Comparison of ENCODE assay signal across 18 mouse cellular contexts in genomic region chr3:136549471-136549870, GRCm38 (mm10).
"Had no signal": no experiment of that assay in that cellular context is flagged by ENCODE, and none has a peak within 500 bp of the region (broad histone marks: within the 10 kb centered on the region; RNA-seq: fewer than 3 reads in every experiment).

No protein-coding gene starts in this region.

- H3K36me3 ChIP-seq: limb, embryonic 10.5 days; limb, embryonic 13.5 days; midbrain, embryonic 12.5 days; midbrain, embryonic 15.5 days; neural tube, embryonic 12.5 days; neural tube, embryonic 15.5 days had no signal

- H3K27me3 ChIP-seq: limb, embryonic 13.5 days; midbrain, embryonic 12.5 days; midbrain, embryonic 15.5 days; neural tube, embryonic 12.5 days; neural tube, embryonic 15.5 days had no signal

- DNase-seq: layer of hippocampus, adult 9-11 months; liver; liver, postnatal 0 days; lung, embryonic 14.5 days; thymus, adult 18-20 months; thymus, postnatal 36 days had no signal

- H3K27ac ChIP-seq: layer of hippocampus, adult 2 months; limb, embryonic 10.5 days; limb, embryonic 13.5 days; liver, embryonic 14.5 days; macrophage; midbrain, embryonic 12.5 days; midbrain, embryonic 15.5 days; neural tube, embryonic 12.5 days; neural tube, embryonic 15.5 days had no signal

- H3K4me1 ChIP-seq: limb, embryonic 13.5 days; midbrain, embryonic 12.5 days; midbrain, embryonic 15.5 days; neural tube, embryonic 12.5 days; neural tube, embryonic 15.5 days had no signal

- H3K9me3 ChIP-seq: limb, embryonic 10.5 days; limb, embryonic 13.5 days; midbrain, embryonic 12.5 days; midbrain, embryonic 15.5 days; neural tube, embryonic 12.5 days; neural tube, embryonic 15.5 days had no signal

- ATAC-seq: inflammation-experienced regulatory T-cells, adult 6 months; intestine, embryonic 16.5 days; liver, postnatal 0 days; lung, postnatal 0 days; midbrain, embryonic 15.5 days had no signal

- H3K9ac ChIP-seq: limb, embryonic 13.5 days; liver, embryonic 14.5 days; liver, postnatal 0 days; lung, embryonic 14.5 days; midbrain, embryonic 12.5 days; midbrain, embryonic 15.5 days; neural tube, embryonic 12.5 days; neural tube, embryonic 15.5 days had no signal

- H3K4me3 ChIP-seq: layer of hippocampus, adult 2 months; limb, embryonic 10.5 days; limb, embryonic 13.5 days; midbrain, embryonic 12.5 days; midbrain, embryonic 15.5 days; neural tube, embryonic 12.5 days; neural tube, embryonic 15.5 days had no signal

- H3K4me2 ChIP-seq: limb, embryonic 13.5 days; lung, embryonic 14.5 days; midbrain, embryonic 12.5 days; midbrain, embryonic 15.5 days; neural tube, embryonic 12.5 days; neural tube, embryonic 15.5 days had no signal
